Mouse (Mus musculus): Measurements from ENCODE around the gene Zfp362. TPM values are rescaled to one million over a fixed set of nuclear protein-coding genes. Genes with fewer than 3 reads are reported as not detected.
A peak's percentile ranks its signal among the peaks of the same experiment; 100 is the strongest.

Zfp362 gene
- total RNA-seq, 2 experiments from 2014 or later = 9.9 TPM

GRCm38 (mm10) chr4:128760029-128760428, 45.8 kb downstream of the Zfp362 start:
- no peak for DNase-seq

DNA sequence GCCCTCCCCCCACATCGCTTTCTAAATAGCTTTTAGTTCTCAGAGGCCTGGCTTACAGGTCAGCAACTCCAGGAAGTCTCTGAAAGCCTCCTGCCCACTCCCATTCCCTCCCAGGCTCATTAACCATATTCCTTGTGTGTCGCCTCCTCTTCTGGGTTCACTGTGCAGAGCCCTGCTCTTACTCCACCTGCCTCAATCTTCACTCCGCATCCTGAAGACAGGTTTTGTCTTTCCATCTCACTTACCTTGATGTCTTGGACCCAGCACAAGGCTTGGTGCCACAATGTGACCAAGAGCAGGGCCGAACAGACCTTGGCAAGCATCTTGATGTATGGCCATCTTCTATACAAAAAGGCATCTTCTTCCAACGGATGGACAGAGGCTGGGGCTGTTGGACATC, 46.6 kb downstream of the Zfp362 start:
- no peak for DNase-seq

DNA sequence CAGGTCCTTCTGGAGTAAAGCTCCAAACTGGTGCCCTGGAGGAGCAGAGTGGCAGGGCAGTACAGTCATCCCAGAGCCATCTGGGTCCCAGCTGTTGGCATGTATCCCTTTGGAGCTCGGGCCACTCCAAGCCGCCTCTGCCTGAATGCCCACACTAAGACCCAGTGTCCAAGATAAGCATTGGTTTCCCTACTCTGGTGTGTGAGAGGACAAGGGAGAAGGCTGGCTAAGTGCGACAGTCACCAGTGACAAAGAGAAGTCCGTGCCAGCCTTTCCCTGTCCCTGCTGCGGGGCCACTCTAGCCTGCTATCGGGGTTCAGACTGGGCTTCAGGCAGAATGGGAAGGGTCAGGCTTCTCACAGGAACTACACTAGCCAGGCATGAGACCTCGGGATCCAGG, 49.9 kb downstream of the Zfp362 start:
- no peak for DNase-seq

DNA sequence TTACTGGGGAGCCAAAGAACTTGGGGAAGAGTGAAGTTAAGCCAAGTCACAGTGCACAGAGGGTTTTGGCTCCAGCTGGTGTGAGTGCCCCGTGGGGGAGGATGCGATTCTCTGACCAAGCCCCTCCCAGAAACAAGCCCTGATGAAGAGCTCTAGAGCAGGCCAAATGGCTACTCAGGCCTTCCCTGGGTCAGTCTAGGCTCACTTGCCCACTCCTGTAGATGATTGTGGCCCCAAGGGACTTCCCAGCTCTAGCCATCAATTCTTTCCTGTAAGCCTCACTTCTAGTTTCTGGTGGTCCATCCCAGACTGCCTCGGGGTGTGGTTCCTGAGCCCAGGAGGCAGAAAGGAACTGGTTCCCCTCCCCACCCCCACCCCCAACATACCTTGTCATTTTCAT, 50.8 kb downstream of the Zfp362 start, which contains the start of gene A3galt2:
Gene A3galt2 (plus strand): TSS at position 301 of the 400 bp plus-strand sequence.
- no peak for DNase-seq

GRCm38 (mm10) chr4:128753571-128753970, 52.3 kb downstream of the Zfp362 start:
- DNase-seq = no peak

GRCm38 (mm10) chr4:128752031-128752757, 53.7 kb downstream of the Zfp362 start:
- DNase-seq = no peak

DNA sequence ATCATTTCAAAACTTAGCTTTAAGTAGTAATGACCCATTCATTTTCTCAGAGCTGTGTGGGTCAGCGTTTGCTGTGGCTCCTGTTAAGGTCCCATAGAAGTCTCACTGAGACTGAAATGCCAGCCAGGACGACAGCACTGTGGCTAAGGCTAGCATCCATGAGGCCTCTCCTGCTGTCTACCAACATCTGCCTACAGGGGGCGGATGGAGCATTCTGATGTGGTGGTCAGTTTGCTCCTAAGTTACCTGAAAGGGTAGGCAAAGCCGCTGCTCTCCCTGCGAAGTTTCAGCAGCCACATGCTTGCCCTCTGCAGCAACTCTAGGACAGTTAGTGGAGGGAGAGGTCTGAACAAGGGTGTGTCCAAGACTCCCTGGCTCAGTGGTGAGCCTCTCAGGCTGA, 54.8 kb downstream of the Zfp362 start:
- no peak for DNase-seq

- DNase-seq = no peak
Measured at GRCm38 (mm10) chr4:128748309-128748708, 57.5 kb downstream of the Zfp362 start.

DNA sequence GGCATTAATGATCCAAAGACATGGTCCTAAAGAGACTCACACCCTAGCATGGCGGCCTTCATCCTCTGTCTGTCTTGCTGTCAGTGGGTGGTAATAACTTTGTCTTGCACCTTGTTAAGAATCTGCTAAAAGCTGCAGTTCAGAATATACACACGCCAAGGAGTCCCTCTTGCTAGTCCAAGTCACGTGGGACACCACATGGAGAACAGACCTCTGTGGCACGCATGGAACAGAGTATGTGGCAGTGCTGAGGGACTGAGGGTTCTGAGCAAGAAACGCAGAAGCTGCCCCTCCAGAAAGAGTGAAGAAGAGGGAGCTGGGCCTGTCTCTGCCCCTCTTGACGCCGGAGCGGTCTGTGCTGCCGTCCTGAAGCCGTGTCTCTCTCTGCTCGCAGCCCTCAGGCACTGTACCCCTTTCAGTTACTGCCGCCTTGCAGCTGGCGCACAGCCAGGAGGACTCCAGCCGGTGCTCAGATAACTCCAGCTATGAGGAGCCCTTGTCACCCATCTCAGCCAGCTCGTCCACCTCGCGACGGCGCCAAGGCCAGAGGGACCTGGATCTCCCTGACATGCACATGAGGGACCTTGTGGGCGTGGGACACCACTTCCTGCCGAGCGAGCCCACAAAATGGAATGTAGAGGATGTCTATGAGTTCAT, 58.1 kb downstream of the Zfp362 start:
- no peak for DNase-seq

- no peak for DNase-seq
Measured at GRCm38 (mm10) chr4:128745160-128745559, 60.7 kb downstream of the Zfp362 start.

- DNase-seq = no peak
Measured at GRCm38 (mm10) chr4:128743031-128743626, 62.7 kb downstream of the Zfp362 start.

GRCm38 (mm10) chr4:128742379-128742970, 63.4 kb downstream of the Zfp362 start:
- DNase-seq = no peak

- no peak for DNase-seq
Measured at GRCm38 (mm10) chr4:128741906-128742305, 63.9 kb downstream of the Zfp362 start.

DNA sequence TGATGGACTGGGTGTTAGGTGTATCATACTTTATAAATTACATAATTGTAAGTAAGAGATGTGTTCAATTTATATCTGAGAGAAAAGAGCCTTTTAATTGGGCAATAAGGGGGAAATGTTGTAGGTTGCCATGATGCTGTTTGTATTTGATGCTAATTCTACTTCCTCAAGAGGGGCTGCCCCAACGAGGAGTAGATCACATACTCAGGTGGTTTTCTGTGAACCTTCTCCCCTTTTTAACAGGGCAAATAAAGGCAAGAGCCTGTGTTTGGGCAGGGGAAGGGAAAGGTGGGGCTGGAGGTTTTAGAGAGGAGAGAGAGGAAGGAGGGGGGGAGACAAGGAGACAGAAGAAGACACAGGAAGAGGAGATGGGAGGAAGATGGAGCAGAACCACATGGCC, 65.0 kb downstream of the Zfp362 start:
- DNase-seq = no peak

GRCm38 (mm10) chr4:128737825-128738610, 67.8 kb downstream of the Zfp362 start:
- no peak for DNase-seq

DNA sequence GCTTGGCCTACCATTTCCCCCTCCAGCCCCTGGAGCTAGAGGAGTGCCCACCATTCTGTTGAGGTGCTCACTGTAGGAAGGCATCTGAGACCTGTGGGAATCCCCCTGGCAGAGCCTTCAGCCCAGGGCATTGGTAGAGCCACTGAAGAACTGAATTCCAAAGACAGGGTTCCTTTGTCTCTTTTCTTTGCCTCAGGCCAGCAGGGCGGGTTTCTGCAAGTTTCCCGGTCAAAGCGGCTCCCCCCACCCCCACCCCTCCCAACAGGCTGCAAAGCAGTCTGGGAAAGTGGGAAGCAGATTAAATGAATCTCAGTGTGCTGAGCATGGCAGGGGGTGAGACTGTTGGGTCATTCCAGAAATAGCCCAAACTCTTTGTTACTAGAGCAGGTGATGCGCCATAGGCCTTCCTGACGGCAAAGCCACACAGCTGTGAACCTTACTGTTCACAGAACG, 68.7 kb downstream of the Zfp362 start:
- DNase-seq = no peak

GRCm38 (mm10) chr4:128734721-128735671, 70.8 kb downstream of the Zfp362 start:
- peak in 1 of 2 experiments; percentile 44 for DNase-seq

- DNase-seq = peak; percentile 92 to 93
Measured at GRCm38 (mm10) chr4:128734217-128734616, 71.6 kb downstream of the Zfp362 start.

GRCm38 (mm10) chr4:128733496-128733895, 72.3 kb downstream of the Zfp362 start:
- peak; percentile 48 to 56 for DNase-seq

- DNase-seq = no peak
Measured at GRCm38 (mm10) chr4:128732794-128733193, 73.1 kb downstream of the Zfp362 start.

DNA sequence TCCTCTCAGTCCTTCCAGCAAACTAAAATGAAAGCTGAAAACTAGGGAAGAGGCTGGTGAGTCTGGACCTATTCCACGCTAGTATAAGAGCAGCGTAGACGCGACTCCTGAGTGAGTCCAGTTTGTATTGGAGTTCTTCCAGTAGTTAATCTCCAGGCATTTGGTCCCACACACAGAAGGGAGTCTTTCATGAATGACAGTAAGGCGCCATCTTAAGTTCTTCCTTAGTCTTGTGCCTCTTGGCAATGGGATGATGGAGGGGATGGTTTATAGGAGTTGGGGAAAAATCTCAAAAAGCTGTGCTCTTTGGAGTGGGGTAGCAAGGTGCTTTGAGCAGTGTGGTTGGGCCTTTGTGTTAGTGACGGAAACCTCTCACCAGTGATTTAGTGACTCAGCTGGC, 75.6 kb downstream of the Zfp362 start:
- no peak for DNase-seq
